Comparison of ENCODE assay signal across 30 mouse cellular contexts in the genomic region with DNA sequence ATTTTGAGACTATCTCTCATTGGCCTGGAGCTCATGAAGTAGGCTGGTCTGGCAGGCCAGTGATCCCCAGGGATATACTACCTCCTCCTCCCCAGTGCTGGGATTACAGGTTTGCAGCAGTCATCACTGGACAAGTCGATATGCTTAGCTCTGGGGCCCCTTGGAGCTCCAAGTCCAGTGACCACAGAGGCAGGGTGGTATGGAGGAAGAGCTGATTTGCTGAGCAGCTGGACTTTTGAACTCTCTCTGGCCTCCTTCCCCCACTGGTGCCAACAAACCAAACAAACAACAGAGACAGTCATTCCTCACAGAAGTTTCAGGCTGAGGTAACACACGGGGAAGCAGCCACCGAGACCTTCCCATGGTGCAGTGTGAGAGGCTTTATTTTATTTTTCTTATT.
DNase-seq lines count a peak whose midpoint lies in the region; ATAC-seq lines count a peak whose summit lies in the region.
"Had no signal": no experiment of that assay in that cellular context is flagged by ENCODE, and none has a peak within 500 bp of the region (broad histone marks: within the 10 kb centered on the region; RNA-seq: fewer than 3 reads in every experiment).

No protein-coding gene starts in this region.

- no peaks in the 10 kb centered on the region for H3K27me3 ChIP-seq in kidney, embryonic 15.5 days
- H3K27me3 ChIP-seq in intestine, embryonic 15.5 days (replicated peaks), result no peaks in the 10 kb centered on the region
- H3K27me3 ChIP-seq in liver, embryonic 15.5 days, result no peaks in the 10 kb centered on the region
- H3K27me3 ChIP-seq: CH12.LX; embryonic facial prominence, embryonic 12.5 days; forebrain, embryonic 15.5 days; hindbrain, embryonic 15.5 days; lung, embryonic 15.5 days; midbrain, embryonic 15.5 days; stomach, embryonic 15.5 days had no signal

- no peak overlapping the region for H3K4me2 ChIP-seq in kidney, embryonic 15.5 days
- H3K4me2 ChIP-seq in intestine, embryonic 15.5 days (replicated peaks), result no peak overlapping the region
- H3K4me2 ChIP-seq in liver, embryonic 15.5 days, result no peak overlapping the region
- H3K4me2 ChIP-seq: embryonic facial prominence, embryonic 12.5 days; forebrain, embryonic 15.5 days; hindbrain, embryonic 15.5 days; lung, embryonic 15.5 days; midbrain, embryonic 15.5 days; stomach, embryonic 15.5 days had no signal

- no peaks in the 10 kb centered on the region for H3K9me3 ChIP-seq in kidney, embryonic 15.5 days (replicated peaks)
- H3K9me3 ChIP-seq in intestine, embryonic 15.5 days, result no peaks in the 10 kb centered on the region
- H3K9me3 ChIP-seq in liver, embryonic 15.5 days (replicated peaks), result no peaks in the 10 kb centered on the region
- H3K9me3 ChIP-seq: embryonic facial prominence, embryonic 12.5 days; forebrain, embryonic 15.5 days; hindbrain, embryonic 10.5 days; hindbrain, embryonic 15.5 days; lung, embryonic 15.5 days; midbrain, embryonic 10.5 days; midbrain, embryonic 15.5 days; stomach, embryonic 15.5 days had no signal

- H3K4me1 ChIP-seq in kidney, embryonic 15.5 days, result peaks cover 7% of the 10 kb centered on the region; the same call in 1 of the 2 replicates
- H3K4me1 ChIP-seq in intestine, embryonic 15.5 days (replicated peaks), result 0 out of 2 replicates have a peak, but pooled peaks cover 6% of the 10 kb centered on the region
- peaks cover 7% of the 10 kb centered on the region; the same call in 1 of the 2 replicates for H3K4me1 ChIP-seq in liver, embryonic 15.5 days (replicated peaks)
- H3K4me1 ChIP-seq: embryonic facial prominence, embryonic 12.5 days; forebrain, embryonic 15.5 days; hindbrain, embryonic 15.5 days; lung, embryonic 15.5 days; midbrain, embryonic 15.5 days; stomach, embryonic 15.5 days had no signal

- H3K27ac ChIP-seq in kidney, embryonic 15.5 days, result no peak overlapping the region
- no peak overlapping the region for H3K27ac ChIP-seq in intestine, embryonic 15.5 days
- H3K27ac ChIP-seq in liver, embryonic 15.5 days (replicated peaks), result peak overlapping the region; percentile 33; the same call in 1 of the 2 replicates
- H3K27ac ChIP-seq: embryonic facial prominence, embryonic 12.5 days; forebrain, embryonic 15.5 days; gastrocnemius, adult 2 months; hindbrain, embryonic 10.5 days; hindbrain, embryonic 15.5 days; lung, embryonic 15.5 days; midbrain, embryonic 10.5 days; midbrain, embryonic 15.5 days; stomach, embryonic 15.5 days had no signal

- no peak overlapping the region for H3K9ac ChIP-seq in kidney, embryonic 15.5 days
- H3K9ac ChIP-seq in intestine, embryonic 15.5 days, result no peak overlapping the region
- H3K9ac ChIP-seq in liver, embryonic 15.5 days, result no peak overlapping the region
- H3K9ac ChIP-seq: embryonic facial prominence, embryonic 12.5 days; forebrain, embryonic 15.5 days; hindbrain, embryonic 15.5 days; lung, embryonic 15.5 days; midbrain, embryonic 15.5 days; stomach, embryonic 15.5 days had no signal

- no peaks in the 10 kb centered on the region for H3K36me3 ChIP-seq in kidney, embryonic 15.5 days
- no peaks in the 10 kb centered on the region for H3K36me3 ChIP-seq in intestine, embryonic 15.5 days
- no peaks in the 10 kb centered on the region for H3K36me3 ChIP-seq in liver, embryonic 15.5 days (replicated peaks)
- H3K36me3 ChIP-seq: embryonic facial prominence, embryonic 12.5 days; forebrain, embryonic 15.5 days; hindbrain, embryonic 10.5 days; hindbrain, embryonic 15.5 days; lung, embryonic 15.5 days; midbrain, embryonic 10.5 days; midbrain, embryonic 15.5 days; stomach, embryonic 15.5 days had no signal

- intact Hi-C loops in left cerebral cortex, postnatal 10 days (cut with DNase I), result no loop called here

- H3K4me3 ChIP-seq in kidney, embryonic 15.5 days (replicated peaks), result no peak overlapping the region
- no peak overlapping the region for H3K4me3 ChIP-seq in intestine, embryonic 15.5 days (replicated peaks)
- no peak overlapping the region for H3K4me3 ChIP-seq in liver, embryonic 15.5 days (replicated peaks)
- H3K4me3 ChIP-seq: embryonic facial prominence, embryonic 12.5 days; forebrain, embryonic 15.5 days; gastrocnemius, adult 2 months; hindbrain, embryonic 10.5 days; hindbrain, embryonic 15.5 days; lung, embryonic 15.5 days; midbrain, embryonic 10.5 days; midbrain, embryonic 15.5 days; stomach, embryonic 15.5 days had no signal

- peak; percentile 8 for DNase-seq in adrenal gland, adult 2 months
- DNase-seq in adrenal gland, adult (ENCODE audit: inconsistent age in 2 of 2, low spot score in 1 of 2), result no peak
- peak; percentile 24 to 34 for DNase-seq in kidney, adult 8-10 months
- no peak for DNase-seq in left cerebral cortex, postnatal 10 days (ENCODE audit: extremely low spot score in 1 of 2, low spot score in 2 of 2)
- no peak for DNase-seq in layer of hippocampus, adult 9-10 months (ENCODE audit: low spot score)
- DNase-seq: adrenal gland, postnatal 14 days; cerebellum, adult 11 months; cerebellum, adult 9-11 months; embryo, embryonic 11 days; gastrocnemius, adult 2 months; gastrocnemius, postnatal 36 days; heart, adult 18-20 months; heart, postnatal 14 days; left cerebral cortex, postnatal 4 days; right cerebral cortex, postnatal 25 days; thymus, postnatal 14 days had no signal

- ATAC-seq in kidney, embryonic 15.5 days (replicated peaks; ENCODE audit: low FRiP score), result no peak
- ATAC-seq in intestine, embryonic 15.5 days, result peak; percentile 87
- peak; percentile 35; the same call in 1 of the 2 replicates for ATAC-seq in liver, embryonic 15.5 days (ENCODE audit: insufficient read depth)
- ATAC-seq: activated CD4-positive, CD25-positive, alpha-beta regulatory T cell, adult 4 months; forebrain, embryonic 15.5 days; inflammation-experienced regulatory T-cells, adult 6 months; midbrain, embryonic 15.5 days had no signal

- 51% methylated on average over 3 of the region's 3 CpGs for WGBS in kidney, embryonic 15.5 days
- WGBS in intestine, embryonic 15.5 days, result 25% methylated on average over 3 of the region's 3 CpGs
- WGBS in liver, embryonic 15.5 days (ENCODE audit: insufficient replicate concordance), result 36% methylated on average over 3 of the region's 3 CpGs

Comparison
In these comparisons a context has a peak if more than half of its experiments do, and no peak if none do; other contexts are left out.
1. DNase-seq: peak in adrenal gland, adult 2 months (single experiment) and kidney, adult 8-10 months (2 of 2); none in adrenal gland, adult (0 of 2), left cerebral cortex, postnatal 10 days (0 of 2) and layer of hippocampus, adult 9-10 months (single experiment).